Mouse (Mus musculus) granulocyte monocyte progenitor cell, adult 5-6 weeks (primary cell): Measurements from ENCODE around the gene Ptpru. TPM values are rescaled to one million over a fixed set of nuclear protein-coding genes. Genes with fewer than 3 reads are reported as not detected.

Source experiments
- ATAC-seq: replicated peaks from 2 replicates; pipeline ENCODE4 v1.8.0; 2016; ENCODE audit warnings: mild to moderate bottlenecking, moderate TSS enrichment, inconsistent platforms; ENCODE audit not compliant: poor library complexity, severe bottlenecking
- total RNA-seq, 2 experiments: library from RNA; stranded (forward) in 1 of 2; stranded (reverse) in 1 of 2; fragments of 200-712, 200-1000 nt in 1 of 2; fragments of >200 nt in 1 of 2; fragmentation: Nextera tagmentation in 1 of 2; gene quantifications; 2 replicates each; pipeline ENCODE4 v1.2.3; 2014 to 2017

Gene Ptpru
- total RNA-seq, 2 experiments from 2014 or later = 4.2 to 7.7 TPM

DNA sequence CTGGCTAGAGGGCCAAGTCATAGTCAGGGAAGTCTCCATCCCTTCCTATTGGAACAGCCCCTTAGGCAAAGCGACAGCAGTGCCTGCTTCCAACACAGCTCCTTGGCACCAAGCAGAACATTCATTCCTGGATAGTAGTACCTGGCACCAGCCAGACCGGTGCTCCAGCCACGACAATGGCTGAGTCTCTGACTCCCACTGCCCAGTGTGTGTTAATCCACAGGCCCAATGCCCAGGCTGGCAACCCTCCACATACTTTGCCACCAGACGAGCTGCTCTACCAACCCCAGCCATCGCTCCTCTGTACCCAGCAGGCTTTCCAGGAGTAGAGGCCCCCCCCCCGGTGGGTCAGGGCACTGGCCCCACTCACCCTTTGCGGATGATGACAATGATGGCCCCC, 40.6 kb downstream of the Ptpru start:
- ATAC-seq = no peak

- ATAC-seq = no peak
Measured at GRCm38 (mm10) chr4:131796312-131797080, 41.6 kb downstream of the Ptpru start.

GRCm38 (mm10) chr4:131786800-131787199, 51.3 kb downstream of the Ptpru start:
- ATAC-seq = no peak

- ATAC-seq = peak; percentile 67
Measured at GRCm38 (mm10) chr4:131784034-131784433, 54.1 kb downstream of the Ptpru start.

GRCm38 (mm10) chr4:131781023-131781422, 57.1 kb downstream of the Ptpru start:
- ATAC-seq = no peak

- no peak for ATAC-seq
Measured at GRCm38 (mm10) chr4:131778616-131779275, 59.3 kb downstream of the Ptpru start.

DNA sequence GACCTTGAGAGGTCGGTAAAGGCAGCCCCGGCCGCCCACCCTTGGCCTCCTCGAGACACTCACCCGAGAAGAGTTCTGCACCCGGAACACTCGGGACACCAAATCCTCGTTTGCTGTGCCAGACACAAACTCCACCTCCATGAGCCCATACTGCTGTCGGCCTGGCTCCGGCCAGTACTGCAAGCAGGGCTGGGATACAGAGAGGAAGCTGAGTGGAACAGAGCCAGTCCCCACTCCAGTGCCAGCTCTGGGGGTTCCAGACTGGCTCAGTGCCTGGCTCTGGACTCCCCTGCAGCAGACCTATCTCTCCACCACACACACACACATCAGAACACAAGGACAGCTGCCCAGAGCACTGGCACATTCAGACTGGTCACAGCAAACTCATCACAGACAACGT, 66.7 kb downstream of the Ptpru start:
- no peak for ATAC-seq

- ATAC-seq = no peak
Measured at GRCm38 (mm10) chr4:131763911-131764310, 74.2 kb downstream of the Ptpru start.

- ATAC-seq = no peak
Measured at GRCm38 (mm10) chr4:131763479-131763878, 74.6 kb downstream of the Ptpru start.

- ATAC-seq = no peak
Measured at GRCm38 (mm10) chr4:131762211-131762784, 75.8 kb downstream of the Ptpru start.

DNA sequence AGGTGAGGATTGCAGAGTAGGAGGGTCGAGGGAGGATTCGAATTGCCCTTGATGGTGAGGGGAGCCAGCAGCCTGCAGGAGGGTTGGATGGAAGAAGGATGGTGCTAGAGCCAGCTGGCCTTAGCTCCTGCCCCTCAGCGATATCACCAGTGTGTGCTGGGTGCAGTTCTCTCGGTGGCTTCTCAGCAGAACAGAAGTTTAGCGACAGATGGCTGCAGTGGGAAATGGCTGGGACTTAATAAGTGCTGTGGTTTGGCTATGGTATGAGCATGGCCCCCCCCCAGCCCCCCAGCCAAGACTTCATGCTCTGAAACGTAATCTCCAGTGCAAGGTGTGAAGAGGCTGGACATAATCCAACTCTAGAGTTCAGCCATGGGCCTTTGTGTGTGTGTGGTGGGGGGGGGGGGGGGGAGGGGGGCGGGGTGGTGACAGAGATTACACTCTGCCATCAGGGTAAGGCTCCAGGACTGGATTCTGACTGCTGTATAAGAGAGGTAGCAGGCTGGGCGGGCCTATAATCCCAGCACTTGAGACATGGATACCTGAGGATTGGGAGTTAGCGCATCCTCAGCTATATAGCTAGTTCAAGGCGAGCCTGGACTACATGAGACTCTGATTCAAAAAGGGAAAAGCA, 85.8 kb downstream of the Ptpru start:
- no peak for ATAC-seq

DNA sequence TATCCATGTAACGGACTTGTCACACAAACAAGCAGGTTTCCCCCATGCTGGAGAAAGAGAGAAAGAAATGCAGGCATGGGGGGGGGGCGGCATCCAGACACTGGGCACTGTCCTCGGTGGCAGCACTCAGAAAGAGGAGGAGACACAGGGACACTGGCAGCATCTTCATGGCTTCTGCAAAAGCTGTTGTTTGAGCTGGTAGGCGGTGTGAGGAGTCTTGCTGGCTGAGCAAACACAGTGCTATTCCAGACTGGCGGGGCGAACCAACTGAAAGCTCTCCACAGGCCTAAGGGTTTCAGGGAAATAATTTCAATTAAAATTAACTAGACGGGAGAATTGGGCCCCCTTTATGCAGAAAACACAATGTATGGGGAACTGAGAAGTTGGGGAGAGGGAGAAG, 86.5 kb downstream of the Ptpru start:
- ATAC-seq = no peak

GRCm38 (mm10) chr4:131749802-131750201, 88.3 kb downstream of the Ptpru start:
- no peak for ATAC-seq

GRCm38 (mm10) chr4:131744685-131745043, 93.4 kb downstream of the Ptpru start:
- 0 out of 2 replicates have a peak, but pooled peaks have one; percentile 2 for ATAC-seq

GRCm38 (mm10) chr4:131743831-131744684, 94.0 kb downstream of the Ptpru start:
- ATAC-seq = peak; percentile 44

DNA sequence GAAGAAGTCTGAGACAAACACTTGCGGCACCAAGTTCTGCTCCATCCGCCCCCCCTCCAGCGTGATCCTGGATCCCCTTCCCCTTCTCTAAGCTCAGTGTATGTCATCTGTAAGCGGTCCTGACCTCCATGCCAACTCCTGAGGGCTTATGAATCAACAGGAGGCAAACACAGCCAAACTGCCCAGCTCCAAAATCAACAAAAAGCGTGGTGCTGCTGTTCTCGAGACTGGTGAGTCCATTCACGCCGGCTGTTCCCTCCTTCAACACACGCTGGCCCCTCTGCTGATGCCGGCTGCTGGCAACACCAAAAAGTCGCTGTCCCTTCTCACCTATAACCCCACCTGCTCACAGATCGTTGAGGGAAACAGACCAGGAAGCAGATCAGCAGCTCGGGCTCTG, 95.1 kb downstream of the Ptpru start:
- no peak for ATAC-seq

GRCm38 (mm10) chr4:131740621-131741020, 97.5 kb downstream of the Ptpru start:
- no peak for ATAC-seq

GRCm38 (mm10) chr4:131728628-131729027, 109.5 kb downstream of the Ptpru start:
- ATAC-seq = no peak

DNA sequence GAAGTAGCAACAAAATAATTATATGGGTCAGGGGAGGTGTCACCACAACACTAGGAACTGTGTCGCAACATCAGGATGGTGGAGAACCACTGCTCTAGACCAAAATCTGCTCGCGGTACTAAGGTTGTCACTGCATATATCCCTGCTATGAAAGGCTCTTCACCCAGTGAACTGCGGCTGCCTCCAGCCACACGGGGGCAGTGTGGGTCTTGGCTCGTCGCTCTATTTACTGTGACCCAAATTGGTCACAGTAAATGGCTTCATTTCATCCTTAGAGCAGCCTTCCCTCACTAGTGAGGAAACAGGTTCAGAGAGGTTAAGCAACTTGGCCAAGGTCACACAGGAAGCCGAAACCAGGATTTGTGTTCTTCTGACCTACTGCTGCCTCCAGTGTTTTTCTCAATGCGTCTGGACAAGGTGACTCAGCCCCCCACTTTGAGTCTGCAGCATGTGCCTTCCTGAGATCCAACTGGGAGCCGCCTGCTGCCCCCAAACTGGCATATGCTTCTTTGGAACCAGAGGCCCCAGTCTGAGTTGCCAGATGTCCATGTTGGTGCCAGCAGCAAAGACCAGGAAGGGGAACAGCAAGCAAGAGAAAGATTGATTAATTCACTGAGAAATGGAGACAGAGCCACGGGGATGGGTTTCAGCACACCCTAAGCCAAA, 114.5 kb downstream of the Ptpru start:
- ATAC-seq = peak; percentile 79
